Mouse (Mus musculus): Measurements from ENCODE around the gene Trim65.

GRCm38 (mm10) chr11:116138468-116139138, 7.7 kb upstream of the Trim65 start, which contains the start of gene Mrpl38:
- peak; percentile 81 for TF ChIP-seq CTCF (IDR thresholded peaks at IDR 0.05; ENCODE audit: extremely low read depth, insufficient read length, insufficient replicate concordance, low read depth, low read length)
- TF ChIP-seq POLR2A (IDR thresholded peaks at IDR 0.05; ENCODE audit: low read depth, low read length): peak; percentile 65; the same call in 1 of the 2 replicates
